Mouse (Mus musculus): Measurements from ENCODE around the gene Ccdc88c.

Gene Ccdc88c

GRCm38 (mm10) chr12:100877936-100878335 lies 150.9 kb downstream of the Ccdc88c start:
- no peak for DNase-seq (ENCODE audit: low spot score)

GRCm38 (mm10) chr12:100875960-100876359 lies 152.9 kb downstream of the Ccdc88c start:
- no peak for DNase-seq (ENCODE audit: low spot score)

GRCm38 (mm10) chr12:100875553-100875952 lies 153.3 kb downstream of the Ccdc88c start:
- DNase-seq (ENCODE audit: low spot score): no peak

GRCm38 (mm10) chr12:100873612-100874011 lies 155.2 kb downstream of the Ccdc88c start:
- no peak for DNase-seq (ENCODE audit: low spot score)

DNA sequence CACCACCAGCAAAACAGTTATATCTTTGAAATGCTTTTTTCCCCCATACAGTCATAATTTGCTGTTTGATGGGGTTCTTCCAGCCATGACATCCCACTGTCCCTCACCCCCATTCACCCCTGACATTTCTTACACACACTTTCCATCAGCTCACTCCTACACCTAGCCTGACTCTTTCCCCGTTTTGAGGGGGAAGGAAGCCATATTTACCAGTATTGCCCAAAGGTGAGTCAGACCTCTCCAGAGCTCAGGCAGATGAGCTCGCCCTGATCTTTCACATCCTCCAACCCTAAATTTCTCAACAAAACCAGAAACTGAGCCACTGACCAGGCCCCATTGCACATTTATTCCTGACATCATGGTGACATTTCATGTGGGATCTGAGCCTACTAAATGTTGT lies 157.0 kb downstream of the Ccdc88c start:
- DNase-seq (ENCODE audit: low spot score): no peak

- no peak for DNase-seq (ENCODE audit: low spot score)
These were observed 157.6 kb downstream of the Ccdc88c start for GRCm38 (mm10) chr12:100871234-100871633.

GRCm38 (mm10) chr12:100868049-100868622 lies 160.7 kb downstream of the Ccdc88c start:
- no peak for DNase-seq (ENCODE audit: low spot score)

DNA sequence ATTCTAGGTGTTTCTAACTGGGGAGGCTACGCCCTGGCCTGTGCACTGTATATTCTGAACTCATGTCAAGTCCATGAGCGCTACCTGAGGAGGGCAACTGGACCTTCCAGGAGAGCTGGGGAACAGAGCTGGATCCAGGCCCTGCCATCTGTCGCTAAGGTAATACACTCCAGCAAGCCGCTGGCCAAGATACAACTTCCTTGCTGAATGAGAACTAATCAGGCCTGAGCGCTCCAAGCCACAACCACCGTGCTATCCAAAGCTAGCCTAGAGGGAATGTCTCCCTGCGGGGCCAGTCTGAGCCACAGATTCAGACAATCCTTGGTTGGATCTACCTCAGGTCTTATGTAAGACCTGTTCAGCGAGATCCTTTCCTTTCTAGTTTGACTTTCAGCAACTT lies 161.8 kb downstream of the Ccdc88c start:
- no peak for DNase-seq (ENCODE audit: low spot score)

GRCm38 (mm10) chr12:100865509-100866078 lies 163.3 kb downstream of the Ccdc88c start:
- DNase-seq (ENCODE audit: low spot score): no peak

- no peak for DNase-seq (ENCODE audit: low spot score)
These were observed 163.8 kb downstream of the Ccdc88c start for GRCm38 (mm10) chr12:100865072-100865471.

GRCm38 (mm10) chr12:100862856-100863446 lies 165.9 kb downstream of the Ccdc88c start:
- DNase-seq (ENCODE audit: low spot score): peak; percentile 11

- DNase-seq (ENCODE audit: low spot score): no peak
These were observed 166.6 kb downstream of the Ccdc88c start for GRCm38 (mm10) chr12:100862272-100862671.

Data from MN1 (cell line).